Mouse (Mus musculus) cerebellum, adult 11-12 months (tissue): ENCODE data around the gene Map3k6.

Source experiments
- DNase-seq: peaks from one replicate; pipeline ENCODE4 v3.0.0; 2022

Map3k6 gene

GRCm38 (mm10) chr4:133240490-133240921 lies at the start of gene Map3k6:
Gene Map3k6, plus strand, starts transcription at chr4:133240818.
- DNase-seq, result no peak

GRCm38 (mm10) chr4:133194482-133194881 lies 46.1 kb upstream of the Map3k6 start:
- no peak for DNase-seq

GRCm38 (mm10) chr4:133195014-133195413 lies 45.6 kb upstream of the Map3k6 start:
- no peak for DNase-seq

- no peak for DNase-seq
These were observed 44.5 kb upstream of the Map3k6 start for GRCm38 (mm10) chr4:133196136-133196535.

DNA sequence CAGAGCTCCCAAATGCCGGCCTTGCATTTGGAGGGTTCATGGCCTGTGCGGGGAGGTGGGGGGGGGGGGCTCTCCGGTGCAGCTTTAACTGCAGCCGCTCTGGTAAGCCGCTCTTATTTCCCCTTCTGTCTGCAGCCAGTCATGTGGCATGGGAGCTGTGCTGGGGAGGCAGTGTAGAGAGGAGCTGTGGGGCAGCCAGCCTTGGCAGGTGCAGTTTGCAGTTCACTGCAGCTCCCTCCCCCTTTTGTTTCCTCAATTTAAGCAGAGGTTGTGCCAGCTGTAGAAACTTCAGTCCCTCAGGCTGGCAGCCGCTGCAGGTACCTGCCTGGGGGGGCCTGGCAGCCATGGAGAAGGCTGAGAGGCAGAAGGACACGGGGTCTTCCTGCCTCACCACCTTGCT lies 43.8 kb upstream of the Map3k6 start:
- peak; percentile 16 for DNase-seq

- DNase-seq, result peak; percentile 18
These were observed 43.3 kb upstream of the Map3k6 start for GRCm38 (mm10) chr4:133197355-133197754.

DNA sequence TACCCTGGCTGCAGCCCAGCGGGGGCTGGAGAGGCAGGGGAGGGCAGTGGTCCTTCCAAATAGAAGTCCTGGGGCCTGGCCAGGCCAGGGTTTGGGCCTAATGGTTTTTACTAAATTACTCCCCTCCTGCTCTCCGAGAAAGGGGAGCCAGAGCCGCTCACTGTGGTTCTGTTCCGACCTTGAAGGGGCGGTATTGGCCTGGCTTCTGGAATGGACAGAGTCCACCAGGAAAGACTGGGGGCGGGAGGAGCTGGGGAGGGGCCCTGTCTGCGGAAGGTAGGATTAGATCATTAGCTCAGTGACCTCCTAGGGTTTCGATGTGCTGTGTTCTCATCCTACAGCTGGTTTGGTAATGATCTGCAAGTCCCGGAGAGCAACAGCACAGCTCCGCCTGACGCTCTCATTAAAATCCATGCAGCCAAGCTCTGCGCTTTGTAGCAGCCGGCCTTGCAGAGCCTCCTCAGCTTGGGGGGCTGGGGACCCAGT lies 42.8 kb upstream of the Map3k6 start:
- peak; percentile 23 for DNase-seq

DNA sequence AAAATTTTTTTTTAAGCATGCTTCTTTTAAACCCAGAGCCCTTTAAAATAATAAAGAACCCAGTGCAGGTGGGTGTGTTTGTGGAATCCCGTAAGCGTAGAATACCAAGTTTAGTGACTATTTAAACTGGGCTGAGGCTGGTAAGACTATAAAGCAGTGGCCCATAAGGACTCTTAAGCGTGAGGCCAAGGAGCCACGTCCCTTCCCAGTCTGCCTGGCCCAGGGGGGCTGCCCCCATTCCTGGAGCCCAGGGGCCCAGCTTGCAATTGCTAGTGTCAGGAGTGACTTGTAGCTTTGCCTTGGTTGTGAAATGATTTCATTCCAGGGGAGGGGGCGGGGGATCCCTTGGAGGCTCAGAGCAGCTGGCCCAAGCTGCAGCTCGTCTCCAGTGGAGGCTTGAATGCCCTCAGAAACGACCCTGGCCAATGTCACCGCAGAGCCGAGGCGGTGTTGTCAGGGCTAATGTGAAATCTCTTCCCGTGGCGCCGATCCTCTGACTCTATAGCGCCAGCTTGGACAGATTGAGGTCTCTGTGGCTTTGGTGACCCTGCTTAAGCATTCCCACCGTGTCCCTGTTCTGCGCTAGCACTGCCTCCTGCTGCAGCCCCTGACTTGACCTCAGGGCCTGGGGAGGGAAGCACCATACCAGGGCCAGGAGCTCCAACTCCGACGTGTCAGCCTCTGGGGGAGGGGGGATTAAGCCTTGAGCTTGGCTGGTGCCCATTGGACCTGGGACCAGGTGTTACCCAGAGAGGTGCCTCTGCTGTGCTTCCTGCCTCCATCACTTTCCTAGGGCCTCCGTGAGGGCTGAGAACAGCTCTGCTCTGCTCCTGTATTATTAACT lies 42.1 kb upstream of the Map3k6 start:
- peak; percentile 30 for DNase-seq

GRCm38 (mm10) chr4:133199743-133200142 lies 40.9 kb upstream of the Map3k6 start:
- peak; percentile 26 for DNase-seq

DNA sequence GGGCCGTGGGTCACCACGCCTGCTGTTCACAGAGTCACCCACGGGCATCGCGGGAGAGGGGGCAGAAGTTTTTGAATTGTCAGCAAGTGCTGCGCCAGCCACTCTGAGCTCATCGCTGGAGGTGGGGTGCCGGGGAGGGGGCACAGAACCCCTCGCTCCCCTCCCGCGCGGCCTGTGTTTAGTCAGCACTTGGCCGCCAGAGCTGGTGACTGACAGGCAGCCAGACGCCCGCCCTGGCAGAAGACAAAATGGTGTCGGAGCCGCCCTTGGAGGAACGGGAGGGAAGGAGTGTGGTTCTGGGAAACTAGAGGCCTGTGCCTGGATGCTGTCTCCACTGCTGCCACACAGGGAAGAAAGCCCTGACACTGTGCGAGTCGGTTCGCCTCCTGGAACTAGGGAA lies 40.3 kb upstream of the Map3k6 start:
- no peak for DNase-seq

GRCm38 (mm10) chr4:133201006-133201771 lies 39.4 kb upstream of the Map3k6 start:
- peak; percentile 88 for DNase-seq

DNA sequence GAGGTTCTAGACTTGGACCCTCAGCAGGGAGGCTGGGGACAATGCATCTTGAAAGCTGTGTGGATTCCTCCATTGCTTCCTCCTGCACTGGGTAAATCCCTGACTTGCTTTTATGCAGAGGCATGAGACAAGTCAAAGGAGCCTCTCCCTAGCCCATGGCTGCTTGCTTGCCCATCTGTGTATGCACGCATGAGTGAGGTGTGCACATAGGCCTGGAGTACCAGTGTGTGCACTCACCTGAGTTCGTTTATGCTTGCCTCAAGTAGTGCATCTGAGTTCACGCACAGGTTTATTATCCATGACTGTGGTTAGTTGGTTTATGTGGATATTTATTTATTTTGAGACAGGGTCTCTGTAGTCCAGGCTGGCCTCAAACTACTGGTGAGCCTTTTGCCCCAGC lies 38.4 kb upstream of the Map3k6 start:
- DNase-seq, result peak; percentile 4

- DNase-seq, result peak; percentile 42
These were observed 37.0 kb upstream of the Map3k6 start for GRCm38 (mm10) chr4:133203591-133203990.

- DNase-seq, result no peak
These were observed 36.2 kb upstream of the Map3k6 start for GRCm38 (mm10) chr4:133204379-133204778.

DNA sequence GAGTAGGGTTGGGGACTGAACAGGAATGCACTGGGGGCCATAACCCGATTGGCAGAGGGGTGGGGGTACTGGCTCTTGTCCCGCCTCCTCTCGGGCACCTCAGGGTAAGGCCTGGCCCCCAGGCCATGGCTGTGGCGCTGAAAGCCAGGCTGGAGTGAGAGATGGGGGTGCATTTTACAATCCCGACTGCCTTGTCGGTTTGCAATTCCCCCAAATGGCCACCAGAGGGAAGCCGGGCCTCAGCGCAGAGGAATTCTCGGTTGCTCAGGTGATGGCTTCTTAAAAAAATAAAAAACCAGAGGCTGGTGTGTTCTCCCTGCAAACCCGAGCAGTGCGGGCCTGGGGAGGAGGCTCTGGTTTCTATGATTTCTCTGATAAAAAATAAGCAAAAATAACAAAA lies 31.3 kb upstream of the Map3k6 start:
- DNase-seq, result peak; percentile 71

GRCm38 (mm10) chr4:133210023-133210787 lies 30.4 kb upstream of the Map3k6 start:
- peak; percentile 58 for DNase-seq

DNA sequence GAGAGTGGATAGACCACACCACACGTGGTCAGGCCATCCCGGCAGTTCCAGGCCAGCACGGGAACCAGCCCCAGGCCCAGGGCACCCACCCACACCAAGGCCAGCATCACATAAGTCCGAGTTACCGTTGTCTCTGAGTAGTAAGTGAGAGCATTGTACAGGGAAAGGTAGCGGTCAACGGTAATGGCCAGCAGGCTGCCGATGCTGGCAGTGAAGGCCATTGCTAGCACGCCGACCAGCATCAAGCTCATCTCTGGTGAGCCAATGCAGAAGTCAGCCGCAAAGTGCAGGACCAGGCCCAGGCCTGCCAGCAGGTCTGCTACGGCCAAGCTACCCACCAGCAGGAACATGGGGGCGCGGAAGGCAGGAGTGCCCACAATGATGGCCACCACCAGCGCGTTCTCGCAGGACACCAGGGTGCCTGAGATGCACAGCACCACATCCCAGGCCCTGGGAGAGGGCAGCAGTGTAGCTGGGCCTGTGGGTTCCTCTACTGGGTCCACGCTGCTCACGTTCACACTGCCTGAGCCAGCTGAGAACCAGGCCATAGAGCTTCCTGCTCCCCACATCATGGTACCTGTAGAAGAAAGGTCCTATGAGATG lies 29.7 kb upstream of the Map3k6 start:
- peak; percentile 49 for DNase-seq

DNA sequence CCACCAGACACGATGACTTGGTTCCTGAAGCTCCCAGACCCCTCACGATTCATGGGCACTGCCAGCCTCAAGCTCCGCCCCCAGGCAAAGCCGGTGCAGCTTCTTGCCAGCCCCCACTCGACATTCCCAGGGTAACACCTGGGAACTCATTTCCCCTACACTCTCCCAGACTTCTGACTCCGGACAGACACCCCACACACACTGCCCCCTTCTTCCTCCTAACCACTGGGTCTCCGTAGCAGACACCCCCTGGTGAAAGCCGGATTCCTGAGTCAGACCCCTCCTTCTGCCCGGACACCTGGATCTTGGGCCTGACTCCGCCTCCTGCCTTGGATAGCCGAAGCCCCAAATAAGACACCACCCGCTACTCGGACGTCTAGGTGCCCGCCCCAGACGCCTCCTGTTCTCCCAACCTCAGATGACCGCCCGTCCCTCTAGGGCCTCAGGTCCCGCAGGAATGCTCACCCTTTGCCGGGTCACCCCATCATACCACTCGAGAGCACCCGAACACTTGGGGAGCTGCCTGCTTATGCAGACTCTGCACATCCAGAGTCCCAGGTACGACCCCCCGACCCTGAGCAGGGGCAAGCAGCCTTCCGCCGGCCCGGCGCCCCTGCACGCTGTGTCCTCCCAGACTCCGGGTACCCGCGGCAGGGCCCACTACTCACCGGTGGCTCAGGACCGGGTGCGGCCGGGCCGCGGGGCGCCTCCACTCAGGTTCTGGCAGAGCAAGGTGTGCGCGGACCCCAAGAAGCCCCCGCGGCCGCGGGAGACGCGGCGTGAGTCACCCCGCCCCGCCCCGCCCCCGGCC lies 28.7 kb upstream of the Map3k6 start, which contains the start of the genes Cd164l2 and Gpr3:
Cd164l2 (plus strand) TSS at position 381 of the 811 bp plus-strand sequence.
Gpr3 (minus strand) TSS at position 786 of the 811 bp plus-strand sequence.
- peak; percentile 65 for DNase-seq

- peak; percentile 85 for DNase-seq
These were observed 27.9 kb upstream of the Map3k6 start for GRCm38 (mm10) chr4:133212562-133213267.

GRCm38 (mm10) chr4:133213268-133213590 lies 27.4 kb upstream of the Map3k6 start:
- DNase-seq, result peak; percentile 68

DNA sequence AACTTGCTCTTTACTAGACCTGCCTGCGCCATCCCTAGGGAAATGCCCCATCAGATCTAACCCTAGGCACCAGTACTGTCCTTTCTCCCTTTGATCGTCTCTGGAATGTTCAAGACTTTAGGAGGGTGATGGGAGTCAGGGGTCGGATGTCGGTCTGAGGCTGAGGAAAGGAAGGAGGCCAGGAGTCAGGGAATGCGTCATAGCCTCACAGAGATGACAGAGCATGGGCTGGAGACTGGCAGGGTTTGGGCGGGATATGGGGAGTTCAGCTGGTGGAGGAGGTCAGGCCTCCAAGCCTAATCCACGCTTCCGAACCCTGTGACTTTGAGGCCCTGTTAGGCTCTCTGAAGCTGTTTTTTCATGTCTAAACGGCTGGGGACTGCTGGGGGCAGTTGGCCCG lies 27.0 kb upstream of the Map3k6 start:
- peak; percentile 41 for DNase-seq
